Mouse (Mus musculus): ENCODE data around the gene 1810010D01Rik.

GRCm38 (mm10) chr7:145159283-145160240, 48.4 kb downstream of the 1810010D01Rik start:
- no peak for TF ChIP-seq EP300 (IDR thresholded peaks at IDR 0.05; ENCODE audit: low read depth)
- TF ChIP-seq CTCF (IDR thresholded peaks at IDR 0.05; ENCODE audit: low read depth), result no peak

Measured in liver, postnatal 0 days (tissue).